13 mouse cellular contexts compared by ENCODE assay signal in the genomic region with DNA sequence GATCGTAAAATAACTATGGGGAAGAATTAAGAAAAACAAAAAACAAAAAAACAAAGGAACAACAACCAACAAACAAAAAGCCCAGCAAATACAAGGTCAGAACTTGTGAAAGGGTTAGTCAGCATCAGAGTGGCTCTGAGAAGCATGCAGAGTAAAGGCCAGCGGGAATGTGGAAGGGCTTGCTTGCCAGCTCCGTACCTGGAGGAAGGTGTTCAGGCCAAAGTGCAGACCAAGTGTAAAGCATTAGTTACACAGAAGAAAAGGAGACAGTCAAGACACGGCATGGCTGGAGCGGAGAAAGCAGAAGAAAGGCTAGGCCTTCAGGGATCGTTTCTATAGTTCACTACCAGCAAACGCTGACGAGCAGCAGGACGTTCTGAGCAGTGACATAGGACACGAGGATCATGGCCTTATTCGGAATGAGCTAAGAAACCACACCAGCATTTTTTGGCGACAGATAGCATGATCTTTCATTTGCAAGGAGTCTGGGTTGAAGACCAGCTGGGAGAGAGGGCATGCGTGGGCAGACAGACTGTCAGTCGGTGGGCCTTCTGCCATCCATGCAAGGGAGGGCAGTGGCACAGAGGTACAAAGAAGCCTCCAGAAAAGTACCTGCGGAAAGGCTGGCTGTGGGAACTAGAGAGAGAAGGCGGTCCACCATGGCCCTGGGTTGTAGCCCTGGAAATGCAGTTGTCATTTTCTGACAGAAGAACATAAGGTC. TPM values are rescaled to one million over a fixed set of nuclear protein-coding genes. Genes with fewer than 3 reads are reported as not detected.
DNase-seq lines count a peak whose midpoint lies in the region; ATAC-seq lines count a peak whose summit lies in the region.
"Had no signal": no experiment of that assay in that cellular context is flagged by ENCODE, and none has a peak within 500 bp of the region (broad histone marks: within the 10 kb centered on the region; RNA-seq: fewer than 3 reads in every experiment).

No protein-coding gene starts in this region.

- DNase-seq in cerebellum, postnatal 4 days (ENCODE audit: low spot score in 2 of 2) = no peak
- DNase-seq in left cerebral cortex, postnatal 4 days = peak; percentile 10
- no peak for DNase-seq in left cerebral cortex, postnatal 36 days (ENCODE audit: low spot score in 2 of 2)
- DNase-seq in cerebellum, postnatal 25 days = peak; percentile 69 to 78
- peak; percentile 38 to 69 for DNase-seq in urinary bladder, postnatal 36 days (ENCODE audit: low spot score in 2 of 2)
- no peak for DNase-seq in spleen, postnatal 4 days (ENCODE audit: low spot score in 2 of 2)
- DNase-seq in MN1 (ENCODE audit: low spot score) = no peak
- DNase-seq: adrenal gland, postnatal 25 days; gastrocnemius, postnatal 14 days; right cerebral cortex, adult 18-20 months; thymus, adult 18-20 months had no signal

- ATAC-seq in cerebellum, adult (ENCODE audit: insufficient number of reproducible peaks, low FRiP score, low TSS enrichment) = peak; percentile 75
- ATAC-seq: forebrain, embryonic 16.5 days had no signal

- intact Hi-C loops in left cerebral cortex, postnatal 4 days (cut with DNase I) = no loop called here
- intact Hi-C loops in left cerebral cortex, postnatal 36 days (cut with DNase I) = no loop called here

RNA-seq across cellular contexts. Expression of a gene that starts 26.8 kb away (rescaled TPM):
- total RNA-seq in left cerebral cortex, postnatal 4 days (2021) = 10 to 100 TPM; 36.3 to 37.4 TPM
- total RNA-seq in left cerebral cortex, postnatal 36 days (2021) = 10 to 100 TPM; 50.2 to 54.0 TPM

Comparison
In these comparisons a context has a peak if more than half of its experiments do, and no peak if none do; other contexts are left out.
1. DNase-seq: peak in left cerebral cortex, postnatal 4 days (single experiment), cerebellum, postnatal 25 days (2 of 2) and urinary bladder, postnatal 36 days (2 of 2); none in cerebellum, postnatal 4 days (0 of 2), left cerebral cortex, postnatal 36 days (0 of 2), spleen, postnatal 4 days (0 of 2) and MN1 (single experiment).